Mouse (Mus musculus): Measurements from ENCODE around the gene Slc16a12. TPM values are rescaled to one million over a fixed set of nuclear protein-coding genes. Genes with fewer than 3 reads are reported as not detected.
"Not testable (repeated sequence)": the region's sequence is repeated elsewhere in the genome, so short reads cannot be mapped to it uniquely, and the experiment has no call there.

Gene Slc16a12
- total RNA-seq (2015; ENCODE audit: low replicate concordance) (0.36 TPM in 1 of 2 replicates, not detected in the other), total RNA-seq (2017; ENCODE audit: low replicate concordance) (not detected in 2 replicates)

DNA sequence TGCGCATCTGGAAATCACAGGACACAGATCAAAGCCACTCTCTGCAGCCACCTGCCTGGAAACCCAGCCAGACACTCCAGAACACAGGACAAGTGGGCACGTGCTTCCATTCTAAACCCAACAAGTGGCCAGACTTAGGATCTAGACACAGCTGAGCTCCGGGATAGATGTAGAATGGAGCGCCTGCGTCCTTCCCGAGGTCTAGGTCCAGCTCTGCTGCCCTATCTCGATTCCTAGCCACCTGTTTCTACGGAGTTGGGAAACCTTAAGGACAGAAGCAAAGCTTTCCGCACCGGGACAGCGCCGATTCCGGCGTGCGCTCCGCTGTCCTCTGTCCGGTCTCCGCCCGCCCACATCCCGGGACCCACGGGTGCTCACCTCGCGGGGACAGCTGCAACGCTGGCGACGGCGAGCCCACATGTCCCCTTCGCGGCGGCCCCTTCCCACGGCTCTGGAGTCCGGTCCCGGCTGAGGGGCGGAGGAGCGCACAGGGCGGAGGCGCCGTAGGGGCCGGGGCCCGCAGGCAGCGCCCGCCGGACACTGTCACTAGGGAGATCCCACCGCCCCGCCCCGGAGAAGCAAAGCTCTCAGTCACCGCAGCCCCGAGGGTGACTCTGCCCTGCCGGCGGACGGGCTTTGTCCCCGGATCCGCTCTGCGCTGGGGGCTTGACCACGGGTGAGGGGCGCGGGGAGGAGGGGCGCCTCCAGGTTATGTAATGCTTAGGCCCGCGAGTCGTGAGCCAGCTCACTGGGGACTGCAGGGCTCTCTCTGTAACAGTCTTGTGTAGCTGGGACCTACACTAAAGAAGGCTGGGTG, at the start of gene Slc16a12:
Gene Slc16a12, minus strand, starts transcription at position 602 of the 817 bp plus-strand sequence.
- no peak for ATAC-seq (replicated peaks; ENCODE audit: low FRiP score, poor library complexity, severe bottlenecking)

DNA sequence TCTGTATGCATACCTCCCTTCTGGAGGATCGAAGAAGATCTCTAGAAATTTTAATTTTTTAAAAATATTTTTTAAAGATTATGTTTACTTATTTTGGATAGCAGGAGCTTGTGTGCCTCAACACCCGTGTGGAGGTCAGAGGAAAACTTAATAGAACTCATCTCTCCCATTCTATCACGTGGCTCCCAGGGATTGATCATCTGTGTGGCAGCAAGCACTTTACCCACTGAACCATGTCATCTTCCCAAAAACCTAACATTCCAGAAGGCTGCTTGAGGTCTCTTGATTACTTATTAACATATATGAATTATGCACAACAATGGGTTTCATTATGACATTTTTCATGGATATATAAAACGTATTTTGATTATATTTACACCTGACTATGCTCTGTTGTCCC, 49.3 kb upstream of the Slc16a12 start:
- ATAC-seq (replicated peaks; ENCODE audit: low FRiP score, poor library complexity, severe bottlenecking) = no peak

- ATAC-seq (replicated peaks; ENCODE audit: low FRiP score, poor library complexity, severe bottlenecking) = no peak
These were observed 35.4 kb upstream of the Slc16a12 start for GRCm38 (mm10) chr19:34782491-34782890.

- no peak for ATAC-seq (replicated peaks; ENCODE audit: low FRiP score, poor library complexity, severe bottlenecking)
These were observed 31.9 kb upstream of the Slc16a12 start for GRCm38 (mm10) chr19:34778993-34779392.

DNA sequence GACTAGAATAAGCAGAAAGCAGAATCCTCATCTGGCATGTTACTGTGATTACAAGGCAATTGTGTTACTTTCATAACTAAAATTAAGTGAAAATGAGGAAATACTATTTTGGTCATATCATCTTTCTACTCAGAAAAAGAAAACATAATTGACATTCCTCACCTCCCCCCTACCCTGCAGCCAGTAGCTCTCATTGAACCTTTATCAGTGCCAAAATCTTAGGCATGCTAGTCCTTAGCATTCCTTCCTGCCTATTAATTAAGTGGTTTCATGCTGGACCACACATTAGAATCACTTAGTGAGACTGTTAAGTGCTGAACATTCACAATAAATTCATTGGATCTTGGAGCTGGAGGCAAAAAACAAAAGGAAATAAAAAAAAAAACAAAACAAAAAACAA, 31.0 kb upstream of the Slc16a12 start:
- no peak for ATAC-seq (replicated peaks; ENCODE audit: low FRiP score, poor library complexity, severe bottlenecking)

DNA sequence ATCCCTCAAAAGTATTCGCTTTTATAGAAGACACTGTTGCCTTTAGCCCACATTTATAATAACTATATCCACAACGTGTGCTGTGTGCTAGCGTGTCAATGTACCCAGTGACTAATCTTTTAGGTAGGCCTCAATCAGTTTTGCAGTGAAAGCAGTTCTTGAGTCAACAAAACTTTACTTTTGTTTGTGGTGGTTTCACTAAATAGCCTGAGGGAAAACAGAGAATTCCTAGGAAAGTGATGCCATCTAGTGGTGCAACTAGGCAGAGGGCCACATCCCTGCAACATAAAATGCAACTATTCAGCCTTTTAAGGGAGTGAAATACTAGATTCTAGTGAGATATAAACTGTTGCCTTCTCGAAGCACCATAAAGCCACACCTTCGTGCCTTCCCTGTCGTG, 25.7 kb upstream of the Slc16a12 start:
- no peak for ATAC-seq (replicated peaks; ENCODE audit: low FRiP score, poor library complexity, severe bottlenecking)

DNA sequence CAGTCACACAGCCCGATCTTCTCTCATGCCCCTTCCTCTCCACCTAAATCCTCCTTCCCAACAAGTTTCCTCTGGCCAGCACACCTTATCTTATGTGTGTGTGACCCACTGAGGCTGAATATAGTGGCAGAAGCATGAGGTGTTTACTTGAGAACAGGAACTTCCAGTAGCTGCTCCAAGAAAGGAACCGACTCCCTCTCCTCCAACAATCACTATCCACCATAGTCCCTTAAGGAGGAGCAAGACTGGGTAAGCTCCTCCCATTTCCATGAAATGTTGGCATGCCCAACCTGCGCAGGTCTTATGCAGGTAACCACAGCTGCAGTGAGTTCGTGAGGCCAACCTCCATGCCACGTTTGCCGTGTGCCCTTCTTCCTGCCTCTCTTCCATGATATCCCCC, 23.7 kb upstream of the Slc16a12 start:
- no peak for ATAC-seq (replicated peaks; ENCODE audit: low FRiP score, poor library complexity, severe bottlenecking)

GRCm38 (mm10) chr19:34758754-34759153, 11.7 kb upstream of the Slc16a12 start:
- ATAC-seq (replicated peaks; ENCODE audit: low FRiP score, poor library complexity, severe bottlenecking) = no peak

DNA sequence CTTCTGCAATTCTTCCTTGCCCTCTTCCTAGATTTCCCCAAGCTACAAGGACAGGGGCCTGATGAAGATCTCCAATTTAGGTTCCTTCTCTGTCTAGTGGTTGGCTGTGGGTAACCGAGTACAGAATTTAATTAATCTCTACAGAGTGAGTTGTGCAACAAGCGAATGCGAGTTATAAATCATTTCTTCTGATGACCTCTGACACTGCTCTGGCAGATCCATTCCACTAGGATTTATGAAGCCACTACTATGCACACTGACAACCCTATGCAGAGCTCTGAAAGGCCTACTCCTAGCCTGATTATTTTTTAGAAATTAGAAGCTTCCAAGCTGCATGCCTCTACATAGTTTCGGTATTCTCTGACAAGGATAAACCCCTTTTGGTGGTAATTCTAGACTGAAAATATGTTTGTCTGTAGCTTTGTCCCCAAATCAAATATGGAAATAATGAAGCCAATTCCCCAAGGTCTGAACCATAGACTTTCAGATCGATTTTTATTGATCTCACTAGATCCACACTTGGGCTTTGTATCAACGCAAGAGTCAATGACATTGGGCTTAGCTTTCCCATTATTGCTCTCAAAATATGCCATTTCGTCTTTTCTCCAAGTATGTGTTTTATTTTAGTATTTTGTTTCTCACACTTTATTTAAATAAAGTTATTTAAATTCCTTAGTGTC, 9.6 kb upstream of the Slc16a12 start:
- ATAC-seq (replicated peaks; ENCODE audit: low FRiP score, poor library complexity, severe bottlenecking) = no peak

DNA sequence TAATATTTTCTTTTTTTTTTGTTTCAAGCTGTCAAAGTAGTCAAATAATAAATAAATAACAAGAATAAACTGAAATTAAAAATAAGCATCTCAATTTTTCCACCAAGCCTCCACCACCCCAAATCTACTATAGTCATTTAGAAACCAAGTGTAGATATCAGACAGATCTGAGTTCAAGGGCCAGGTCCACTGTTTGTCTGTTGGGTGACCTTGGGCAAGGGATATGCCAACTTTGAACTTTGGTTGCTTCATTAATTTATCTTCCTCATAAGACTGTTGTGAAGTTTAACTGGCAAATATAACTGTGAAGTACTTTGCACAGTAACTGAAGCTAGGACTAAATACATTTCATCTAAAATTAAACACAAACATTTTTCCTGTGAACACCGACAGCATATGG, 8.6 kb upstream of the Slc16a12 start:
- ATAC-seq (replicated peaks; ENCODE audit: low FRiP score, poor library complexity, severe bottlenecking) = no peak

GRCm38 (mm10) chr19:34753243-34753642, 6.2 kb upstream of the Slc16a12 start:
- no peak for ATAC-seq (replicated peaks; ENCODE audit: low FRiP score, poor library complexity, severe bottlenecking)

DNA sequence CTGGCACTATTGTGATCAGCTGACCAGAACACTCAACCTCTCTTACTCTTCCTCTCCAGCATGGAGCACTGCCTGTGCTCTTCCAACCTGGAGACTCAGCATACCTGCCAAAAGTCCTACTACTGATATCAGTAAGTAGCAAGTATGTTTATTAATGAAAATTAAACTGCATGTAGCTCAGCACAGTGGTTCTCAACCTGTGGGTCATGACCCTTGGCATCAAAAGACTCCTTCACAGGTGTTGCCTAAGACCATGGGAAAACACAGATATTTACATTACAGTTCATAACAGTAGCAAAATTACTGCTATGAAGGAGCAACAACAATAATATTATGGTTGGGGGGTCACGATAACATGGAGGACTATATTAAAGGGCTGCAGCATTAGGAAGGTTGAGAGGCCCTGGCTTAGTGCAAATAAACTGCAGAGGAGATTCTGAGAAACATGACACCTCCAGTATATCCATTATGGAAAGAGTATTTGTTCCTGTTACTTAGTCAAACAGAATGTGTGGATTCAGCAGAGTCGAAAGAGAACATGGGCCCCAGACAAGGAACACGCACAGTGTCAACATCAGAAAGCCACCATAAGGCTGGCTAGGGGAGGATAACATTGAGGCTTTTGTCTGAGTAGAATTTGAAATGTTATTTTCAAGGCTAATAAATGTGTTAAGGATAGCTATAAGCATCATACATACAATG, 5.5 kb upstream of the Slc16a12 start:
- ATAC-seq (replicated peaks; ENCODE audit: low FRiP score, poor library complexity, severe bottlenecking) = no peak

GRCm38 (mm10) chr19:34751150-34751549, 4.1 kb upstream of the Slc16a12 start:
- no peak for ATAC-seq (replicated peaks; ENCODE audit: low FRiP score, poor library complexity, severe bottlenecking)

DNA sequence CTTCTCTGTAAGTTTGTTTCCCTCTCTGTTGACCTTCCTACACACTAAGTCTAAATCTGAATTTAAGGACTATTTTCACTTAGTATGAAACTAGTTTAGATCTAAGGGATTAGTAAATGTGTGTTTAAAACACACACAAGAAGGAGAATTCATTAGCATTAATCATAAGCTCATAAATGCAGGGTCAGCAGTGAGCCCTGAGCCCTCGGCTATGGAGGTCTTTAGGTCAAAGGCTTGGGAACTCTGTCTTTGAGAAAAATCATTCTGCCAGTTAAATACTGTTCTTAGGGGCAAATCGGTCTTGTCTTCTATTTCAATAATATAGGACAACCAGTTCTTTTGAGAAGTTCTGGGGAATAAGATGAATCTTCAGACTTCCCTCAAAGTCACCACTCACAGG, 1.9 kb upstream of the Slc16a12 start:
- no peak for ATAC-seq (replicated peaks; ENCODE audit: low FRiP score, poor library complexity, severe bottlenecking)

DNA sequence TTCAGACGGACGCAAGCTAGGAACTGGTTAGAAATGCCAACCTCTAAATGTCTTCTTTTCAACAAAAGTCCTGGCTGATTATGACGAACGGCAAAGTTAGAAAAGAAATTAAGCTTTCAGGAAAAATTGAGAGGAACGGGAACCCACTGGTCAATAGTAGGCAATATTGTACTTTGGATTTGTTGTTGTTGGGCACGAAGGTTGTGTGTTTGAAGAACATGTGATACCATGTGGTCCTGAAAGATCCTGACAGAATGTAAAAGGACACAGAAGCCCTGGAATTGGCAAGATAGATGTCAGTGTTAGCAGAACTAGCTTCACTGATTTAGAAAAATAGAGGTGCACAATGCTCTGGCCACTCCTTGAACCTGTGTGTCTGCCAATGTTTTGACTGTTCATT, 880 bp upstream of the Slc16a12 start:
- not testable (repeated sequence) for ATAC-seq (replicated peaks; ENCODE audit: low FRiP score, poor library complexity, severe bottlenecking)

- ATAC-seq (replicated peaks; ENCODE audit: low FRiP score, poor library complexity, severe bottlenecking) = no peak
These were observed 888 bp downstream of the Slc16a12 start for GRCm38 (mm10) chr19:34746201-34746600.

DNA sequence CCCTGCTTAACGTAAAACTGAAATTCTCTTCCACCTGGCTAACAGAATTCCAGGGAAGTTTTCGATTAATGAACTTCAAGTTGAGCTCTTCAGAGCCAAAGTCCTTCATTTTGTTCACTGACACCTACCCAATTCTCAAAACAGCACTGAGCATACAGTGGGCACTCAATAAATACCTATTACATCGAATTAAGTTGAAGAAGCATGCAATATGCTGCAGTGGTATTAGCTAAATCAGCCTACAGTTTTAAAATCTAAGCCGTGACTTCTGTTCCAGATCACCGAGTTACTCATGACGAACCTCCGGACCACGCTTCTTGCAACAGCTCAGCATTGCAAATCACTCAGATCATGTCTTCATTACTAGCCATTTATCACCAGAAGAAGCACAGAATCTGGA, 2.1 kb downstream of the Slc16a12 start:
- no peak for ATAC-seq (replicated peaks; ENCODE audit: low FRiP score, poor library complexity, severe bottlenecking)

GRCm38 (mm10) chr19:34737916-34738315, 9.2 kb downstream of the Slc16a12 start:
- no peak for ATAC-seq (replicated peaks; ENCODE audit: low FRiP score, poor library complexity, severe bottlenecking)

- no peak for ATAC-seq (replicated peaks; ENCODE audit: low FRiP score, poor library complexity, severe bottlenecking)
These were observed 11.2 kb downstream of the Slc16a12 start for GRCm38 (mm10) chr19:34735900-34736299.

DNA sequence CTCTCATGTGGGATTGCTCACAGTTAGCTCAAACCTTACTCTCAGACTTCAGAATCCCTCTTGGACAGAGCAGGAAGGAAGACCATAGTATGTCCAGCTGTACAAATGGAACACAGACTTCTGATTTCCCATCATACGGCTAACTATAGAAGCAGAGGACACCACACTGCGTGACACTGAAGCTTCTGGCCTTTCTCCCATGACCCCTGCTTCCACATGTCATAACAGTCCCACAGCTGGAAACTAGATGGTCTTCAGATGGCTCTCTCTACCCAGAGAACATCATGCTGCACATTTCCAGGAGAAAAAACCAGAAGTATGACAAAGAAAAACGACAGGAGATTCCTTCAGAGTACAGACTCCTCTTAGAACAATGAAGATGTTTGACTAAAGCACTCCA, 14.1 kb downstream of the Slc16a12 start:
- ATAC-seq (replicated peaks; ENCODE audit: low FRiP score, poor library complexity, severe bottlenecking) = no peak

- no peak for ATAC-seq (replicated peaks; ENCODE audit: low FRiP score, poor library complexity, severe bottlenecking)
These were observed 15.7 kb downstream of the Slc16a12 start for GRCm38 (mm10) chr19:34731356-34731755.

All from erythroid progenitor cell, adult 5-6 weeks (primary cell).